Mouse (Mus musculus): Measurements from ENCODE around the gene Ctsz. TPM values are rescaled to one million over a fixed set of nuclear protein-coding genes. Genes with fewer than 3 reads are reported as not detected.
A peak's percentile ranks its signal among the peaks of the same experiment; 100 is the strongest.

Gene Ctsz
- polyA plus RNA-seq, 1 experiment from 2014 or later: 92.6 TPM

GRCm38 (mm10) chr2:174415001-174415730 is 23.7 kb downstream of the Ctsz start:
- H3K27me3 ChIP-seq (replicated peaks; ENCODE audit: low read depth, poor library complexity, severe bottlenecking): no peaks in the 10 kb centered on the region
- WGBS: 44% methylated on average over 18 of the region's 18 CpGs
- peak overlapping the region; percentile 92 for H3K27ac ChIP-seq (replicated peaks)
- peak overlapping the region; percentile 71 for H3K4me3 ChIP-seq
- peaks cover 30% of the 10 kb centered on the region for H3K36me3 ChIP-seq (replicated peaks)
- no peak for DNase-seq (ENCODE audit: low spot score)
- peaks cover 12% of the 10 kb centered on the region for H3K4me1 ChIP-seq
- H3K9me3 ChIP-seq: no peaks in the 10 kb centered on the region

GRCm38 (mm10) chr2:174413127-174413526 is 25.7 kb downstream of the Ctsz start:
- peaks cover 12% of the 10 kb centered on the region for H3K4me1 ChIP-seq
- WGBS: 74% methylated on average over 7 of the region's 7 CpGs
- no peak overlapping the region for H3K4me3 ChIP-seq
- H3K36me3 ChIP-seq (replicated peaks): peaks cover 11% of the 10 kb centered on the region
- H3K9me3 ChIP-seq: no peaks in the 10 kb centered on the region
- DNase-seq (ENCODE audit: low spot score): no peak
- no peak overlapping the region for H3K27ac ChIP-seq (replicated peaks)
- H3K27me3 ChIP-seq (replicated peaks; ENCODE audit: low read depth, poor library complexity, severe bottlenecking): no peaks in the 10 kb centered on the region

- Histone ChIP-seq H3K4me1 (no peaks in the 10 kb centered on the region), H3K27me3 (replicated peaks; ENCODE audit: low read depth, poor library complexity, severe bottlenecking) (no peaks in the 10 kb centered on the region), H3K4me3 (no peak overlapping the region), H3K36me3 (replicated peaks) (no peaks in the 10 kb centered on the region), H3K9me3 (no peaks in the 10 kb centered on the region), H3K27ac (replicated peaks) (no peak overlapping the region)
- 51% methylated on average over 2 of the region's 2 CpGs for WGBS
- DNase-seq (ENCODE audit: low spot score): no peak
Observed at GRCm38 (mm10) chr2:174410222-174410621, 28.6 kb downstream of the Ctsz start.

GRCm38 (mm10) chr2:174400396-174400795 is 38.4 kb downstream of the Ctsz start:
- Histone ChIP-seq H3K27ac (replicated peaks) (no peak overlapping the region), H3K4me1 (no peaks in the 10 kb centered on the region), H3K9me3 (no peaks in the 10 kb centered on the region), H3K27me3 (replicated peaks; ENCODE audit: low read depth, poor library complexity, severe bottlenecking) (no peaks in the 10 kb centered on the region), H3K4me3 (no peak overlapping the region), H3K36me3 (replicated peaks) (no peaks in the 10 kb centered on the region)
- no peak for DNase-seq (ENCODE audit: low spot score)
- 80% methylated on average over 4 of the region's 4 CpGs for WGBS

GRCm38 (mm10) chr2:174397881-174398280 is 41.0 kb downstream of the Ctsz start:
- Histone ChIP-seq H3K36me3 (replicated peaks) (no peaks in the 10 kb centered on the region), H3K4me1 (no peaks in the 10 kb centered on the region), H3K27me3 (replicated peaks; ENCODE audit: low read depth, poor library complexity, severe bottlenecking) (no peaks in the 10 kb centered on the region), H3K27ac (replicated peaks) (no peak overlapping the region), H3K9me3 (no peaks in the 10 kb centered on the region), H3K4me3 (no peak overlapping the region)
- WGBS: 91% methylated on average over 6 of the region's 6 CpGs
- DNase-seq (ENCODE audit: low spot score): no peak

- DNase-seq (ENCODE audit: low spot score): no peak
- no peaks in the 10 kb centered on the region for H3K9me3 ChIP-seq
- H3K4me1 ChIP-seq: peaks cover 5% of the 10 kb centered on the region; the same call in 1 of the 2 replicates
- H3K36me3 ChIP-seq (replicated peaks): no peaks in the 10 kb centered on the region
- no peaks in the 10 kb centered on the region for H3K27me3 ChIP-seq (replicated peaks; ENCODE audit: low read depth, poor library complexity, severe bottlenecking)
- no peak overlapping the region for H3K4me3 ChIP-seq
- WGBS: 87% methylated on average over 1 of the region's 1 CpGs
- no peak overlapping the region for H3K27ac ChIP-seq (replicated peaks)
Observed at GRCm38 (mm10) chr2:174397065-174397464, 41.8 kb downstream of the Ctsz start.

- no peak overlapping the region for H3K27ac ChIP-seq (replicated peaks)
- H3K4me1 ChIP-seq: peaks cover 5% of the 10 kb centered on the region; the same call in 1 of the 2 replicates
- no peak overlapping the region for H3K4me3 ChIP-seq
- H3K36me3 ChIP-seq (replicated peaks): no peaks in the 10 kb centered on the region
- no peaks in the 10 kb centered on the region for H3K27me3 ChIP-seq (replicated peaks; ENCODE audit: low read depth, poor library complexity, severe bottlenecking)
- H3K9me3 ChIP-seq: no peaks in the 10 kb centered on the region
- DNase-seq (ENCODE audit: low spot score): no peak
- 88% methylated on average over 10 of the region's 10 CpGs for WGBS
Observed at GRCm38 (mm10) chr2:174396643-174397042, 42.2 kb downstream of the Ctsz start.

GRCm38 (mm10) chr2:174393383-174393782 is 45.5 kb downstream of the Ctsz start:
- Histone ChIP-seq H3K4me3 (no peak overlapping the region), H3K4me1 (peaks cover 5% of the 10 kb centered on the region; the same call in 1 of the 2 replicates), H3K27ac (replicated peaks) (no peak overlapping the region), H3K36me3 (replicated peaks) (no peaks in the 10 kb centered on the region), H3K27me3 (replicated peaks; ENCODE audit: low read depth, poor library complexity, severe bottlenecking) (no peaks in the 10 kb centered on the region), H3K9me3 (no peaks in the 10 kb centered on the region)
- no peak for DNase-seq (ENCODE audit: low spot score)
- 81% methylated on average over 5 of the region's 5 CpGs for WGBS

GRCm38 (mm10) chr2:174392554-174392953 is 46.3 kb downstream of the Ctsz start:
- WGBS: 60% methylated on average over 9 of the region's 9 CpGs
- Histone ChIP-seq H3K36me3 (replicated peaks) (no peaks in the 10 kb centered on the region), H3K4me1 (peaks cover 5% of the 10 kb centered on the region; the same call in 1 of the 2 replicates), H3K27ac (replicated peaks) (no peak overlapping the region), H3K4me3 (no peak overlapping the region), H3K27me3 (replicated peaks; ENCODE audit: low read depth, poor library complexity, severe bottlenecking) (no peaks in the 10 kb centered on the region), H3K9me3 (no peaks in the 10 kb centered on the region)
- no peak for DNase-seq (ENCODE audit: low spot score)

GRCm38 (mm10) chr2:174391936-174392335 is 46.9 kb downstream of the Ctsz start:
- 87% methylated on average over 3 of the region's 3 CpGs for WGBS
- no peaks in the 10 kb centered on the region for H3K27me3 ChIP-seq (replicated peaks; ENCODE audit: low read depth, poor library complexity, severe bottlenecking)
- no peak for DNase-seq (ENCODE audit: low spot score)
- no peak overlapping the region for H3K27ac ChIP-seq (replicated peaks)
- peaks cover 5% of the 10 kb centered on the region; the same call in 1 of the 2 replicates for H3K4me1 ChIP-seq
- H3K36me3 ChIP-seq (replicated peaks): no peaks in the 10 kb centered on the region
- H3K4me3 ChIP-seq: no peak overlapping the region
- H3K9me3 ChIP-seq: no peaks in the 10 kb centered on the region

GRCm38 (mm10) chr2:174381021-174381420 is 57.8 kb downstream of the Ctsz start:
- 83% methylated on average over 9 of the region's 9 CpGs for WGBS

More at GRCm38 (mm10) chr2:174381021-174381420, 57.8 kb downstream of the Ctsz start:
- no peak for DNase-seq (ENCODE audit: low spot score)
- Histone ChIP-seq H3K4me3 (no peak overlapping the region), H3K27ac (replicated peaks) (no peak overlapping the region), H3K36me3 (replicated peaks) (no peaks in the 10 kb centered on the region), H3K4me1 (no peaks in the 10 kb centered on the region), H3K9me3 (no peaks in the 10 kb centered on the region), H3K27me3 (replicated peaks; ENCODE audit: low read depth, poor library complexity, severe bottlenecking) (no peaks in the 10 kb centered on the region)
